In genomic region chr4:141790524-141790990, GRCm38 (mm10) we compare ENCODE assay signal across 8 mouse cellular contexts. TPM values are rescaled to one million over a fixed set of nuclear protein-coding genes. Genes with fewer than 3 reads are reported as not detected.
DNase-seq lines count a peak whose midpoint lies in the region; ATAC-seq lines count a peak whose summit lies in the region.

TSS of gene Dnajc16 (minus strand) at chr4:141790931.

- WGBS in heart, embryonic 13.5 days = under 1% methylated on average over 42 of the region's 42 CpGs
- WGBS in liver, embryonic 12.5 days (ENCODE audit: insufficient replicate concordance) = 1% methylated on average over 42 of the region's 42 CpGs
- WGBS in stomach, embryonic 15.5 days = under 1% methylated on average over 42 of the region's 42 CpGs

- no peaks in the 10 kb centered on the region for H3K27me3 ChIP-seq in heart, embryonic 13.5 days (replicated peaks)
- H3K27me3 ChIP-seq in liver, embryonic 12.5 days (replicated peaks) = no peaks in the 10 kb centered on the region
- no peaks in the 10 kb centered on the region for H3K27me3 ChIP-seq in stomach, embryonic 15.5 days (replicated peaks)

- H3K27ac ChIP-seq in brown adipose tissue, adult 24 weeks (replicated peaks; ENCODE audit: low read depth, low read length) = peak within 1 kb of the TSS; percentile 50
- H3K27ac ChIP-seq in heart, embryonic 13.5 days (replicated peaks) = peak within 1 kb of the TSS; percentile 57
- peak within 1 kb of the TSS; percentile 92 for H3K27ac ChIP-seq in liver, embryonic 12.5 days
- H3K27ac ChIP-seq in stomach, embryonic 15.5 days = peak within 1 kb of the TSS; percentile 78

- peak within 1 kb of the TSS; percentile 82 for H3K4me2 ChIP-seq in heart, embryonic 13.5 days
- peak within 1 kb of the TSS; percentile 87 for H3K4me2 ChIP-seq in liver, embryonic 12.5 days
- H3K4me2 ChIP-seq in stomach, embryonic 15.5 days = peak within 1 kb of the TSS; percentile 81

- ATAC-seq in heart, embryonic 13.5 days (ENCODE audit: extremely low read depth, insufficient number of reproducible peaks, low FRiP score, low TSS enrichment) = peak; percentile 80
- peak; percentile 78 for ATAC-seq in liver, embryonic 12.5 days
- peak; percentile 88 for ATAC-seq in stomach, embryonic 15.5 days (ENCODE audit: insufficient read depth, low FRiP score, low read depth)

- peak within 1 kb of the TSS; percentile 87 for H3K9ac ChIP-seq in heart, embryonic 13.5 days
- peak within 1 kb of the TSS; percentile 98 for H3K9ac ChIP-seq in liver, embryonic 12.5 days
- peak within 1 kb of the TSS; percentile 96 for H3K9ac ChIP-seq in stomach, embryonic 15.5 days

- peak; percentile 99 for DNase-seq in CD4-positive, CD25-positive, alpha-beta regulatory T cell, adult 2 months (ENCODE audit: low read depth, low spot score)
- DNase-seq in fat pad, adult 2 months (ENCODE audit: extremely low read depth, low read depth, low spot score) = peak; percentile 98
- peak; percentile 98 for DNase-seq in kidney, postnatal 10 days
- peak; percentile 93 to 95 for DNase-seq in natural killer cell, adult 2 months (ENCODE audit: low spot score in 2 of 2)

- peaks cover 30% of the 10 kb centered on the region for H3K36me3 ChIP-seq in heart, embryonic 13.5 days
- H3K36me3 ChIP-seq in liver, embryonic 12.5 days = peaks cover 29% of the 10 kb centered on the region
- 0 out of 2 replicates have a peak, but pooled peaks cover 4% of the 10 kb centered on the region for H3K36me3 ChIP-seq in stomach, embryonic 15.5 days

- no peaks in the 10 kb centered on the region for H3K9me3 ChIP-seq in heart, embryonic 13.5 days
- H3K9me3 ChIP-seq in liver, embryonic 12.5 days (replicated peaks) = no peaks in the 10 kb centered on the region
- no peaks in the 10 kb centered on the region for H3K9me3 ChIP-seq in stomach, embryonic 15.5 days

- H3K4me1 ChIP-seq in brown adipose tissue, adult 24 weeks (ENCODE audit: control insufficient read depth, insufficient read depth, insufficient read length, low read length) = peaks cover 19% of the 10 kb centered on the region
- H3K4me1 ChIP-seq in heart, embryonic 13.5 days = peaks cover 31% of the 10 kb centered on the region
- H3K4me1 ChIP-seq in liver, embryonic 12.5 days = peaks cover 52% of the 10 kb centered on the region
- peaks cover 19% of the 10 kb centered on the region for H3K4me1 ChIP-seq in stomach, embryonic 15.5 days

- H3K4me3 ChIP-seq in brown adipose tissue, adult 24 weeks (ENCODE audit: insufficient read depth, low read depth, low read length) = peak within 1 kb of the TSS; percentile 63
- peak within 1 kb of the TSS; percentile 66 for H3K4me3 ChIP-seq in heart, embryonic 13.5 days
- H3K4me3 ChIP-seq in liver, embryonic 12.5 days = peak within 1 kb of the TSS; percentile 94
- peak within 1 kb of the TSS; percentile 100 for H3K4me3 ChIP-seq in stomach, embryonic 15.5 days (replicated peaks)

RNA-seq across cellular contexts. Expression of gene Dnajc16, which starts in this region (rescaled TPM):
- 4.7 and 6.4 TPM in 2 replicates for polyA plus RNA-seq in brown adipose tissue, adult 24 weeks (2012; ENCODE audit: insufficient read depth, insufficient read length, missing spikeins)
- polyA plus RNA-seq in heart, embryonic 13.5 days (2015; fragmentation: Nextera tagmentation; extraction: Ambion mirVana) = 4.0 and 4.2 TPM in 2 replicates
- polyA plus RNA-seq in liver, embryonic 12.5 days (2016; fragmentation: Nextera tagmentation; extraction: Ambion mirVana) = 3.1 and 3.2 TPM in 2 replicates
- 3.9 and 4.6 TPM in 2 replicates for polyA plus RNA-seq in stomach, embryonic 15.5 days (2015; fragmentation: Nextera tagmentation; extraction: Ambion mirVana)

Comparison
In these comparisons a context has a peak if more than half of its experiments do, and no peak if none do; other contexts are left out.
1. Peak in every context shown above with its lines: DNase-seq, ATAC-seq, H3K4me3 ChIP-seq and H3K27ac ChIP-seq.